Mouse (Mus musculus) midbrain, postnatal 0 days (tissue): Measurements from ENCODE around the gene Brinp2. TPM values are rescaled to one million over a fixed set of nuclear protein-coding genes. Genes with fewer than 3 reads are reported as not detected.
A peak's percentile ranks its signal among the peaks of the same experiment; 100 is the strongest.

Source experiments
- ATAC-seq: fragments of 200-750 bp; cut with Nextera tagmentation; 2 replicates; pipeline ENCODE4 v1.8.0; 2017; ENCODE audit warnings: moderate number of reproducible peaks, mild to moderate bottlenecking, moderate TSS enrichment, moderate library complexity; ENCODE audit not compliant: low FRiP score
- DNase-seq: peaks from one replicate; pipeline ENCODE4 v3.0.0-alpha.2; 2015; ENCODE audit warnings: low spot score
- H3K27ac ChIP-seq: fragments of 300-500 bp; sonication (generic); 2 replicates; pipeline ENCODE4 v1.5.1; 2014; ENCODE audit warnings: low read depth, mild to moderate bottlenecking, low read length, mixed read lengths
- H3K27me3 ChIP-seq: fragments of 300-500 bp; sonication (generic); 2 replicates; pipeline ENCODE4 v1.6.1; 2014; ENCODE audit warnings: low read length, control low read depth, mixed read lengths; ENCODE audit not compliant: insufficient read depth
- H3K36me3 ChIP-seq: fragments of 300-500 bp; sonication (generic); 2 replicates; pipeline ENCODE4 v1.6.1; 2014; ENCODE audit warnings: low read length, control low read depth, mixed read lengths; ENCODE audit not compliant: insufficient read depth
- H3K4me1 ChIP-seq: fragments of 300-500 bp; sonication (generic); 2 replicates; pipeline ENCODE4 v1.6.1; 2014; ENCODE audit warnings: mild to moderate bottlenecking, control low read depth, antibody characterized with exemption, low read length, mixed read lengths; ENCODE audit not compliant: insufficient read depth
- H3K4me2 ChIP-seq: fragments of 300-500 bp; sonication (generic); 2 replicates; pipeline ENCODE4 v1.6.1; 2014; ENCODE audit warnings: low read depth, mild to moderate bottlenecking, low read length, mixed read lengths; ENCODE audit not compliant: poor library complexity, severe bottlenecking
- H3K4me3 ChIP-seq: fragments of 300-500 bp; sonication (generic); 2 replicates; pipeline ENCODE4 v1.5.1; 2014; ENCODE audit warnings: low read depth, mild to moderate bottlenecking, low read length, moderate library complexity
- H3K9ac ChIP-seq: fragments of 300-500 bp; sonication (generic); replicated peaks from 2 replicates; pipeline ENCODE4 v1.6.1; 2014; ENCODE audit warnings: mild to moderate bottlenecking, low read length, moderate library complexity, mixed read lengths; ENCODE audit not compliant: poor library complexity, severe bottlenecking
- H3K9me3 ChIP-seq: fragments of 300-500 bp; sonication (generic); 2 replicates; pipeline ENCODE4 v1.6.1; 2016; ENCODE audit warnings: low read length, control low read depth
- CTCF ChIP-seq: IDR thresholded peaks from 2 replicates; pipeline ENCODE4 v1.5.1; 2016; ENCODE audit warnings: antibody characterized with exemption, mild to moderate bottlenecking
- WGBS: fragments of 180-500 bp; shearing (Covaris S2); extraction: QIAGEN DNeasy Blood & Tissue Kit; methylation state at CpG from one replicate; pipeline ENCODE4 v1.1.7; 2014; 5-methylcytosine and 5-hydroxymethylcytosine counted together
- polyA plus RNA-seq: library from polyadenylated mRNA; unstranded; fragments of >200 nt; fragmentation: Nextera tagmentation; extraction: Ambion mirVana; gene quantifications from 2 replicates; pipeline ENCODE4 v1.2.1, GENCODE M21; 2015
- total RNA-seq: library from RNA; depleted of rRNA; stranded (reverse); fragments of >200 nt; gene quantifications from 2 replicates; pipeline ENCODE4 v1.2.3, GENCODE M21; 2014

Brinp2 gene
- total and polyA plus RNA-seq, 2 experiments from 2014 or later: 41.0 to 67.0 TPM

DNA sequence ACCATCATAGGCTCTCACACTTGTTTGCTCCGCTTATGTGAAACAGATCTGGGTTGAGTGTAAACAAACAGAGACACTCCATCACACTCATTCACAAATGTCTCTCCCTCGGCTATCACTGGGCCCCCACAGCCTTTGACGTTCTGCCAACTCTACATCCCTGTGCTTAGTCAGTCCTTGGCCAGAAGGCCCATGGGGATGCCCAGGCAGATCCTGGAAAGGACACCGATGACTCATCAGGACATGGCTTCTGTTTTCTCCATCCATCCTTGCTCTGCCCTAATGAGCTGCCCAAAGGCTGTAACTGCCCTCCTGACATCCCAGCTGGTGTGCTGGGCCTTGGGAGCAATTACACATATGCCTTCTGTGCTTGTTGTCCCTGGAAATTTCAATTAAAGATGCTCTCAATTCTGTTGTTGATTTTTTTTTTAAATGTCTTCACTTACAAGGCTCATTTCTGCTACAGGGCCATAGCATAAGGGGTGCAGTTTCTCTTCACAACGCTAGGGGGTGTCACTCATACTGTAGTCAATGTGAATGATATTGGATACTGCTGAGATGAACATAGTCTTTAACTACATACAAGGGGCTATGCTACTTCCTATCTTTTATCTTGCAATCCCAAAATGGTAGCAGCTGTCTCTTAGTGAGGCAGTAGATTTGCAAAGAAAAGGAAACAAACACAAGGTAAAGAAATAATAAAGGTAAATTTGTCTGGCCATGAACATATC is 45.5 kb downstream of the Brinp2 start:
- peak; percentile 27 for DNase-seq
- no peaks in the 10 kb centered on the region for H3K27me3 ChIP-seq
- 72% methylated on average over 5 of the region's 5 CpGs for WGBS

DNA sequence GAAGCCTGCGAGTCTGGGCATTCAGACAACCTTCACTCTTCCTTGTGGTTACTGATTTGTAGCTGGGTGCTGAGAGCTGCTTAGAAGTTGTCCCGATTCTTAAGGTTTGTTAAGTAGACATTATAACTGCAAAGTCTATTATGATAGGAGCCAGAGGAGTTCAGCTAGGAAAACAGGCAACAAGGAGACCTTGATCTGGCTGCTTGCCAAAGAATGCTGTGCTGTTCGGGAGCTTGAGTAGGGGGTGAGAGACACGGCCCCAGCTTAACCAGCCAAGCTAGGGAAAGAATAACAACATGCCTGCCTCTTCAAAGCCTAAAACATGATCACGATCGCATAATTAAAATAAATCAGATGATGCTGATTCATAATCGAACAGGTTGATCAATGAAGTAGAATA is 59.1 kb downstream of the Brinp2 start:
- DNase-seq (peak; percentile 32), ATAC-seq (no peak)
- 59% methylated on average over 7 of the region's 7 CpGs for WGBS
- Histone ChIP-seq H3K4me1 (peaks cover 3% of the 10 kb centered on the region; the same call in 1 of the 2 replicates), H3K4me3 (no peak overlapping the region), H3K9ac (no peak overlapping the region), H3K4me2 (no peak overlapping the region), H3K27ac (no peak overlapping the region), H3K27me3 (no peaks in the 10 kb centered on the region), H3K36me3 (no peaks in the 10 kb centered on the region), H3K9me3 (no peaks in the 10 kb centered on the region)
- no peak for TF ChIP-seq CTCF

More for the DNA sequence above, 45.5 kb downstream of the Brinp2 start:
- Histone ChIP-seq H3K4me2 (no peak overlapping the region), H3K27ac (no peak overlapping the region), H3K9me3 (no peaks in the 10 kb centered on the region), H3K9ac (no peak overlapping the region), H3K36me3 (no peaks in the 10 kb centered on the region), H3K4me1 (no peaks in the 10 kb centered on the region), H3K4me3 (no peak overlapping the region)
- ATAC-seq: no peak
- TF ChIP-seq CTCF: peak; percentile 25

DNA sequence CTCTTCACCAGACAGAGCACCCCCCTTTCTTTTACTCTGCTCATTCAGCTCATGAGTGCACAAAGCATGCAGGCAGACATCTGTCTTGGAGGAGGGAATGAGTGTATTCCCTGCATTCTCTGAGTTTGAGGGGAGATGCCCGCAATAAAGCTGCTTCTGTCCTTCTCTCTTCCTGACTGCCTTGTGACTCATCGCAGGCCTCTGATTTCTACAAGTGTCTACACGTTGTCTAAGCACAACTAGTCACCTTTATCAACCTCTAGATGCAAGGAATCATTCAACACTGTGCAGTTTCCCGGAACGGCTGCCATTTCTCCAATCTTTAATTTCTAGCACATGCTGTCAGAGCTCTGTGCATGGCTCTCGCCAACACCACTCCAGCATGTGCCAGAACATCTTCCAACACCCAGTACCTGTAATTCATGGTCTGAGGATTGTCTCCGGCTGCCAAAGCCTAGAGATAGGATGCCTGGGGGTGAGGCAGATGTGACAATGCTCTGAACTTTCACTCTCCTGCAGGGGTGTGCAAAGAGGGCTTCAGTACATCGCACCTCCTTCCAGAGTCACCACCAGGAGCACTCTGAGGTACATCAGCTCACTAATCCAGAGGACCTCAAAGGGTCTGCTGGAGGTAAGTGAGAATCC is 59.7 kb downstream of the Brinp2 start:
- Histone ChIP-seq H3K4me2 (no peak overlapping the region), H3K4me3 (no peak overlapping the region), H3K4me1 (peaks cover 3% of the 10 kb centered on the region; the same call in 1 of the 2 replicates), H3K36me3 (no peaks in the 10 kb centered on the region), H3K27ac (no peak overlapping the region), H3K9me3 (no peaks in the 10 kb centered on the region), H3K9ac (no peak overlapping the region), H3K27me3 (no peaks in the 10 kb centered on the region)
- no peak for ATAC-seq
- 84% methylated on average over 8 of the region's 8 CpGs for WGBS
- TF ChIP-seq CTCF: no peak
- no peak for DNase-seq

DNA sequence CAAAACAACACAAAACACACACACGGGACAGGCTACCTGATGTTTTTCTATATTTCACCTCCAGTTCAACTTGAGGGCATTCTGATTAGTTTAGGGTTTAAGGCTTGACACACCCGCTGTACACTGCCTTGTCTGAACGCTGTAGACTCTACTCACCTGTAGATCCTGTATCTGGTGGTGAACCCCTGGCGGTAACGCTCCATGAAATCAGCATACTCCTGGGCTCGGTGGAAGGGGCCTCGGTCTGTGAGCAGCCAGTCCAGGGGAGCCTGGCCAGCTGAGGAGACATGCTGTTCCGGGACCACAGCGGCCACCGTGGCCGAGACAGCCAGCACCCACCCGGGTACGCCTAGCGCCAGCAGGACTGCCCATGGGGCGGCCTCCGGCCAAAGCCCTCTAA is 60.9 kb downstream of the Brinp2 start:
- no peak for TF ChIP-seq CTCF
- H3K27me3 ChIP-seq: no peaks in the 10 kb centered on the region
- H3K4me3 ChIP-seq: no peak overlapping the region
- 40% methylated on average over 16 of the region's 16 CpGs for WGBS
- no peak overlapping the region for H3K9ac ChIP-seq
- no peak overlapping the region for H3K4me2 ChIP-seq
- ATAC-seq (no peak; the same call in 1 of the 2 replicates), DNase-seq (no peak)
- H3K27ac ChIP-seq: no peak overlapping the region
- H3K9me3 ChIP-seq: no peaks in the 10 kb centered on the region
- H3K36me3 ChIP-seq: no peaks in the 10 kb centered on the region
- H3K4me1 ChIP-seq: peaks cover 3% of the 10 kb centered on the region; the same call in 1 of the 2 replicates

DNA sequence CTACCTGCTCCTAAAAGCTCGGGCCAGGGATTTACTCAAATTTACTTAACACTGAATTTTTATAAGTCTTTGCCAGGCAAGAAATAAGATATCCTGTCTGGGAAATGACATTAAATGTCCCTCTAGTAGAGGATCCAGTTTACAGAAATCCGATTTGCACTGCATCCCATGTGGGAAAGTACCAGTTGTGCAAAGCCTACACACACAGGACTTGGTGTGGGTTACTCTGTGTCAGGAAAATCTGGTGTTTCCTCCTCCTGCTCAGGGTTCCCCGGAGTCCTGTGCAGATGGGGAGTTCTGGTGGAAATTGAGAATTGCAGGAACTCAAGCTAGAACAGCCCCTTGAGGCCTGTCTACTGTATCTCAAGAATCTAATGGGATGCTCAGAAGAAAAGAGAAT is 70.9 kb downstream of the Brinp2 start:
- ATAC-seq (no peak), DNase-seq (no peak)
- Histone ChIP-seq H3K9me3 (no peaks in the 10 kb centered on the region), H3K9ac (no peak overlapping the region), H3K4me2 (no peak overlapping the region), H3K4me3 (no peak overlapping the region), H3K27me3 (no peaks in the 10 kb centered on the region), H3K36me3 (no peaks in the 10 kb centered on the region), H3K4me1 (no peaks in the 10 kb centered on the region), H3K27ac (no peak overlapping the region)
- TF ChIP-seq CTCF: no peak
- WGBS: 85% methylated on average over 3 of the region's 3 CpGs

DNA sequence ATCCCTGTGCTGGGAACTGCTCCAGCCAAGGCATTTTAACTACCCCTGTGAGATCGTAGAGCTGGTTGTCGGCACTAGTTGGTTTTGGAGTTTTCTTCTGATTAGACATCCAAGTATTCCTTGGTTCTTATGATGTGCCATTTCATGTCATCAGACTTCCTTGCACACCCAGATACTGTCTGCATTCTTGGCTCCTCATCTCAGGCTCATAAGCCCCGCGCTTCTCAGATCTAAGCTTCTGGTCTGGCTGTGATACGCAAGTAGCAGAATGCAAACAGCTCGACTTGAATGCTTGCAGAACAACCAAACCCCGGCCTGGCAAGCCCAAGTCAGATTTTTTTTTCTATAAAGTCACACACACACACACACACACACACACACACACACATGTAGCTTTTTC is 72.3 kb downstream of the Brinp2 start:
- Histone ChIP-seq H3K36me3 (no peaks in the 10 kb centered on the region), H3K27ac (no peak overlapping the region), H3K27me3 (no peaks in the 10 kb centered on the region), H3K4me3 (no peak overlapping the region), H3K4me2 (no peak overlapping the region), H3K9me3 (no peaks in the 10 kb centered on the region), H3K4me1 (no peaks in the 10 kb centered on the region), H3K9ac (no peak overlapping the region)
- DNase-seq (no peak), ATAC-seq (no peak)
- no peak for TF ChIP-seq CTCF
- WGBS: 83% methylated on average over 7 of the region's 7 CpGs
